Mouse (Mus musculus) thymus, adult 2 months (tissue): Measurements from ENCODE around the gene Csnk2a2.

Source experiments
- CTCF ChIP-seq: fragments of 200-500 bp; IDR thresholded peaks from 2 replicates; pipeline ENCODE4 v1.5.1; 2012; ENCODE audit warnings: mild to moderate bottlenecking, control low read depth, low read length, moderate library complexity, borderline replicate concordance; ENCODE audit not compliant: control insufficient read depth, poor library complexity, insufficient read depth; ENCODE audit errors: extremely low read depth
- POLR2A ChIP-seq: fragments of 200-500 bp; IDR thresholded peaks from 2 replicates; pipeline ENCODE4 v1.6.1; 2012; ENCODE audit warnings: mild to moderate bottlenecking, low read length, control low read depth, moderate library complexity; ENCODE audit not compliant: control insufficient read depth, poor library complexity, insufficient read depth; ENCODE audit errors: extremely low read depth

DNA sequence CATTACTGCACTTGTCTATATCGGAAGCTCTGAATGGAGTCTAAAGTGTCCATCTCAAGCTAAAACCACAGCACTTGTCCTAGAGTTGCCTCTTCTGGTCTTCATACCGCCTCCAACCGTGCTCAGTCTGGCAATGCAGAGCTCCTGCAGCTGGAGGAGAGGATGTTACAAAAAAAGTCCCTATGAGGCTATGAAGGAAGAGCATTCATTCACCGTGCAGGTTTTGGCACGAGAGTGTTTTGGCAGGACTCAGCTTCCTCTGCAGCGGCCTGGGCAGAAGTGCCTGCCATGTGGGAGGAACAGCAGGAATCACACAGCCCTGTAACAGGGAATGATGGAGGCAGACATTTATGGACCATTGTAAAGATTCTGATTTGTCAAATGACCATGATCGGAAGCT lies 12.6 kb upstream of the Csnk2a2 start:
- no peak for TF ChIP-seq CTCF
- no peak for TF ChIP-seq POLR2A
